Mouse (Mus musculus): ENCODE measurements around the gene Itgb1bp1.

The Itgb1bp1 gene

GRCm38 (mm10) chr12:21247711-21248392, 38.2 kb downstream of the Itgb1bp1 start:
- no peak for DNase-seq (ENCODE audit: extremely low spot score, low read depth, low spot score)

GRCm38 (mm10) chr12:21244375-21244960, 41.6 kb downstream of the Itgb1bp1 start:
- no peak for DNase-seq (ENCODE audit: extremely low spot score, low read depth, low spot score)

- DNase-seq (ENCODE audit: extremely low spot score, low read depth, low spot score) = no peak
These were observed 44.1 kb downstream of the Itgb1bp1 start for GRCm38 (mm10) chr12:21241965-21242364.

GRCm38 (mm10) chr12:21234560-21234959, 51.5 kb downstream of the Itgb1bp1 start:
- DNase-seq (ENCODE audit: extremely low spot score, low read depth, low spot score) = no peak

GRCm38 (mm10) chr12:21233727-21234126, 52.4 kb downstream of the Itgb1bp1 start:
- DNase-seq (ENCODE audit: extremely low spot score, low read depth, low spot score) = no peak

- no peak for DNase-seq (ENCODE audit: extremely low spot score, low read depth, low spot score)
These were observed 56.8 kb downstream of the Itgb1bp1 start for GRCm38 (mm10) chr12:21229076-21229918.

GRCm38 (mm10) chr12:21228650-21229049, 57.4 kb downstream of the Itgb1bp1 start:
- no peak for DNase-seq (ENCODE audit: extremely low spot score, low read depth, low spot score)

GRCm38 (mm10) chr12:21227076-21227980, 58.8 kb downstream of the Itgb1bp1 start:
- no peak for DNase-seq (ENCODE audit: extremely low spot score, low read depth, low spot score)

- no peak for DNase-seq (ENCODE audit: extremely low spot score, low read depth, low spot score)
These were observed 59.8 kb downstream of the Itgb1bp1 start for GRCm38 (mm10) chr12:21226316-21226715.

- no peak for DNase-seq (ENCODE audit: extremely low spot score, low read depth, low spot score)
These were observed 60.7 kb downstream of the Itgb1bp1 start for GRCm38 (mm10) chr12:21225358-21225757.

GRCm38 (mm10) chr12:21223923-21224322, 62.2 kb downstream of the Itgb1bp1 start:
- DNase-seq (ENCODE audit: extremely low spot score, low read depth, low spot score) = no peak

- DNase-seq (ENCODE audit: extremely low spot score, low read depth, low spot score) = no peak
These were observed 65.5 kb downstream of the Itgb1bp1 start for GRCm38 (mm10) chr12:21220596-21220995.

- no peak for DNase-seq (ENCODE audit: extremely low spot score, low read depth, low spot score)
These were observed 68.2 kb downstream of the Itgb1bp1 start for GRCm38 (mm10) chr12:21217776-21218444.

GRCm38 (mm10) chr12:21214551-21215165, 71.4 kb downstream of the Itgb1bp1 start:
- no peak for DNase-seq (ENCODE audit: extremely low spot score, low read depth, low spot score)

GRCm38 (mm10) chr12:21212876-21213275, 73.2 kb downstream of the Itgb1bp1 start:
- DNase-seq (ENCODE audit: extremely low spot score, low read depth, low spot score) = no peak

- no peak for DNase-seq (ENCODE audit: extremely low spot score, low read depth, low spot score)
These were observed 76.8 kb downstream of the Itgb1bp1 start for GRCm38 (mm10) chr12:21209273-21209672.

- DNase-seq (ENCODE audit: extremely low spot score, low read depth, low spot score) = no peak
These were observed 77.8 kb downstream of the Itgb1bp1 start for GRCm38 (mm10) chr12:21208172-21208795.

GRCm38 (mm10) chr12:21207422-21207821, 78.7 kb downstream of the Itgb1bp1 start:
- DNase-seq (ENCODE audit: extremely low spot score, low read depth, low spot score) = no peak

GRCm38 (mm10) chr12:21205799-21206198, 80.3 kb downstream of the Itgb1bp1 start:
- no peak for DNase-seq (ENCODE audit: extremely low spot score, low read depth, low spot score)
